Mouse (Mus musculus) forebrain, embryonic 15.5 days (tissue): ENCODE measurements around the gene Isoc2a. TPM values are rescaled to one million over a fixed set of nuclear protein-coding genes. Genes with fewer than 3 reads are reported as not detected.

ENCODE experiments used
- ATAC-seq: fragments of 200-750 bp; cut with Nextera tagmentation; replicated peaks from 2 replicates; pipeline ENCODE4 v1.8.0; 2017; ENCODE audit warnings: mild to moderate bottlenecking, moderate TSS enrichment, moderate library complexity
- H3K27ac ChIP-seq: fragments of 300-500 bp; sonication (generic); replicated peaks from 2 replicates; pipeline ENCODE4 v1.5.1; 2015; ENCODE audit warnings: mild to moderate bottlenecking, inconsistent platforms
- H3K27me3 ChIP-seq: fragments of 300-500 bp; sonication (generic); 2 replicates; pipeline ENCODE4 v1.6.1; 2015; ENCODE audit warnings: inconsistent platforms
- H3K36me3 ChIP-seq: fragments of 300-500 bp; sonication (generic); 2 replicates; pipeline ENCODE4 v1.6.1; 2015; ENCODE audit warnings: mild to moderate bottlenecking, inconsistent platforms
- H3K4me1 ChIP-seq: fragments of 300-500 bp; sonication (generic); 2 replicates; pipeline ENCODE4 v1.6.1; 2015; ENCODE audit warnings: inconsistent platforms
- H3K4me2 ChIP-seq: fragments of 300-500 bp; sonication (generic); replicated peaks from 2 replicates; pipeline ENCODE4 v1.6.1; 2015; ENCODE audit warnings: mild to moderate bottlenecking, inconsistent platforms
- H3K4me3 ChIP-seq: fragments of 300-500 bp; sonication (generic); 2 replicates; pipeline ENCODE4 v1.5.1; 2015; ENCODE audit warnings: mild to moderate bottlenecking, inconsistent platforms
- H3K9ac ChIP-seq: fragments of 300-500 bp; sonication (generic); replicated peaks from 2 replicates; pipeline ENCODE4 v1.6.1; 2015; ENCODE audit warnings: mild to moderate bottlenecking, inconsistent platforms
- H3K9me3 ChIP-seq: fragments of 300-500 bp; sonication (generic); 2 replicates; pipeline ENCODE4 v1.6.1; 2016; ENCODE audit warnings: inconsistent platforms
- WGBS: fragments of 180-500 bp; shearing (Covaris S2); methylation state at CpG from one replicate; pipeline ENCODE4 v1.1.7; 2015; ENCODE audit warnings: mixed read lengths; 5-methylcytosine and 5-hydroxymethylcytosine counted together
- polyA plus RNA-seq: library from polyadenylated mRNA; unstranded; fragments of >200 nt; fragmentation: Nextera tagmentation; extraction: Ambion mirVana; gene quantifications from 2 replicates; pipeline ENCODE4 v1.2.1, GENCODE M21; 2015

Gene Isoc2a
- 0.65 and 0.76 TPM in 2 replicates for polyA plus RNA-seq

GRCm38 (mm10) chr7:4876753-4877221 is at the start of gene Isoc2a:
Gene Isoc2a, plus strand, starts transcription at chr7:4877153.
- Histone ChIP-seq H3K9ac (peak within 1 kb of the TSS; percentile 47), H3K4me3 (peak within 1 kb of the TSS; percentile 57), H3K9me3 (no peaks in the 10 kb centered on the region), H3K27me3 (no peaks in the 10 kb centered on the region), H3K4me1 (peaks cover 15% of the 10 kb centered on the region), H3K4me2 (peak within 1 kb of the TSS; percentile 87), H3K36me3 (no peaks in the 10 kb centered on the region), H3K27ac (peak within 1 kb of the TSS; percentile 55)
- under 1% methylated on average over 22 of the region's 22 CpGs for WGBS
- peak; percentile 100 for ATAC-seq

- Histone ChIP-seq H3K9ac (no peak overlapping the region), H3K36me3 (peaks cover 16% of the 10 kb centered on the region), H3K9me3 (no peaks in the 10 kb centered on the region), H3K27ac (no peak overlapping the region), H3K4me1 (peaks cover 1% of the 10 kb centered on the region; the same call in 1 of the 2 replicates), H3K27me3 (no peaks in the 10 kb centered on the region), H3K4me2 (no peak overlapping the region), H3K4me3 (no peak overlapping the region)
- no peak for ATAC-seq
- 7% methylated on average over 12 of the region's 12 CpGs for WGBS
Observed at GRCm38 (mm10) chr7:4830476-4830875, 46.5 kb upstream of the Isoc2a start.

- H3K9me3 ChIP-seq, result no peaks in the 10 kb centered on the region
- peaks cover 10% of the 10 kb centered on the region for H3K4me1 ChIP-seq
- WGBS, result 4% methylated on average over 34 of the region's 34 CpGs
- peak; percentile 39 for ATAC-seq
- peak overlapping the region; percentile 86 for H3K27ac ChIP-seq
- H3K9ac ChIP-seq, result peak overlapping the region; percentile 83
- peak overlapping the region; percentile 92 for H3K4me2 ChIP-seq
- H3K27me3 ChIP-seq, result no peaks in the 10 kb centered on the region
- H3K36me3 ChIP-seq, result peaks cover 3% of the 10 kb centered on the region; the same call in 1 of the 2 replicates
- peak overlapping the region; percentile 69 for H3K4me3 ChIP-seq
Observed at GRCm38 (mm10) chr7:4835631-4836327, 41.2 kb upstream of the Isoc2a start.

- peak overlapping the region; percentile 69 for H3K4me3 ChIP-seq
- under 1% methylated on average over 47 of the region's 51 CpGs for WGBS
- peak overlapping the region; percentile 92 for H3K4me2 ChIP-seq
- H3K9ac ChIP-seq, result peak overlapping the region; percentile 83
- H3K27me3 ChIP-seq, result no peaks in the 10 kb centered on the region
- peak overlapping the region; percentile 86 for H3K27ac ChIP-seq
- H3K36me3 ChIP-seq, result peaks cover 3% of the 10 kb centered on the region; the same call in 1 of the 2 replicates
- peak; percentile 87 for ATAC-seq
- peaks cover 10% of the 10 kb centered on the region for H3K4me1 ChIP-seq
- no peaks in the 10 kb centered on the region for H3K9me3 ChIP-seq
Observed at GRCm38 (mm10) chr7:4836351-4836792, 40.6 kb upstream of the Isoc2a start.

GRCm38 (mm10) chr7:4837639-4838038 is 39.3 kb upstream of the Isoc2a start:
- H3K4me2 ChIP-seq, result no peak overlapping the region
- no peak overlapping the region for H3K4me3 ChIP-seq
- no peaks in the 10 kb centered on the region for H3K9me3 ChIP-seq
- peaks cover 22% of the 10 kb centered on the region for H3K4me1 ChIP-seq
- H3K36me3 ChIP-seq, result no peaks in the 10 kb centered on the region; the same call in 1 of the 2 replicates
- no peak overlapping the region for H3K27ac ChIP-seq
- H3K9ac ChIP-seq, result no peak overlapping the region
- 19% methylated on average over 1 of the region's 1 CpGs for WGBS
- no peak for ATAC-seq
- H3K27me3 ChIP-seq, result no peaks in the 10 kb centered on the region

GRCm38 (mm10) chr7:4842077-4842476 is 34.9 kb upstream of the Isoc2a start:
- Histone ChIP-seq H3K36me3 (no peaks in the 10 kb centered on the region), H3K27me3 (peaks cover 3% of the 10 kb centered on the region; the same call in 1 of the 2 replicates), H3K4me1 (peaks cover 34% of the 10 kb centered on the region), H3K9me3 (no peaks in the 10 kb centered on the region), H3K9ac (peak overlapping the region; percentile 15), H3K27ac (peak overlapping the region; percentile 80), H3K4me2 (peak overlapping the region; percentile 90), H3K4me3 (peak overlapping the region; percentile 68)
- WGBS, result 42% methylated on average over 5 of the region's 5 CpGs
- ATAC-seq, result peak; percentile 17

- peaks cover 3% of the 10 kb centered on the region; the same call in 1 of the 2 replicates for H3K27me3 ChIP-seq
- no peaks in the 10 kb centered on the region for H3K9me3 ChIP-seq
- no peaks in the 10 kb centered on the region for H3K36me3 ChIP-seq
- H3K4me1 ChIP-seq, result peaks cover 34% of the 10 kb centered on the region
- H3K9ac ChIP-seq, result peak overlapping the region; percentile 65
- H3K27ac ChIP-seq, result peak overlapping the region; percentile 80
- WGBS, result 3% methylated on average over 16 of the region's 16 CpGs
- peak overlapping the region; percentile 90 for H3K4me2 ChIP-seq
- H3K4me3 ChIP-seq, result peak overlapping the region; percentile 68
- ATAC-seq, result peak; percentile 45
Observed at GRCm38 (mm10) chr7:4842634-4843131, 34.3 kb upstream of the Isoc2a start.

- peak; percentile 51 for ATAC-seq
- Histone ChIP-seq H3K9ac (peak overlapping the region; percentile 65), H3K4me2 (peak overlapping the region; percentile 90), H3K36me3 (no peaks in the 10 kb centered on the region), H3K4me1 (peaks cover 34% of the 10 kb centered on the region), H3K27ac (peak overlapping the region; percentile 80), H3K4me3 (peak overlapping the region; percentile 68), H3K27me3 (peaks cover 3% of the 10 kb centered on the region; the same call in 1 of the 2 replicates), H3K9me3 (no peaks in the 10 kb centered on the region)
- WGBS, result under 1% methylated on average over 34 of the region's 34 CpGs
Observed at GRCm38 (mm10) chr7:4843604-4844244, 33.2 kb upstream of the Isoc2a start.

- Histone ChIP-seq H3K36me3 (no peaks in the 10 kb centered on the region), H3K4me2 (peak within 1 kb of the TSS; percentile 90), H3K9me3 (no peaks in the 10 kb centered on the region), H3K27ac (peak within 1 kb of the TSS; percentile 80), H3K4me3 (peak within 1 kb of the TSS; percentile 68), H3K9ac (peak within 1 kb of the TSS; percentile 65), H3K27me3 (peaks cover 3% of the 10 kb centered on the region; the same call in 1 of the 2 replicates), H3K4me1 (peaks cover 34% of the 10 kb centered on the region)
- peak; percentile 49 for ATAC-seq
- WGBS, result 3% methylated on average over 41 of the region's 41 CpGs
Observed at GRCm38 (mm10) chr7:4844245-4844916, 32.6 kb upstream of the Isoc2a start, which contains the start of gene Shisa7. Gene Shisa7, minus strand, starts transcription at chr7:4844696.

- peak overlapping the region; percentile 80 for H3K27ac ChIP-seq
- 2% methylated on average over 13 of the region's 13 CpGs for WGBS
- no peaks in the 10 kb centered on the region for H3K9me3 ChIP-seq
- peak overlapping the region; percentile 65 for H3K9ac ChIP-seq
- H3K27me3 ChIP-seq, result peaks cover 3% of the 10 kb centered on the region; the same call in 1 of the 2 replicates
- peak overlapping the region; percentile 90 for H3K4me2 ChIP-seq
- H3K4me1 ChIP-seq, result peaks cover 34% of the 10 kb centered on the region
- ATAC-seq, result peak; percentile 74
- H3K4me3 ChIP-seq, result peak overlapping the region; percentile 68
- H3K36me3 ChIP-seq, result no peaks in the 10 kb centered on the region
Observed at GRCm38 (mm10) chr7:4844917-4845309, 32.0 kb upstream of the Isoc2a start.

- Histone ChIP-seq H3K36me3 (no peaks in the 10 kb centered on the region), H3K4me3 (no peak overlapping the region), H3K27me3 (no peaks in the 10 kb centered on the region), H3K27ac (no peak overlapping the region), H3K9me3 (no peaks in the 10 kb centered on the region), H3K9ac (no peak overlapping the region), H3K4me2 (no peak overlapping the region), H3K4me1 (peaks cover 4% of the 10 kb centered on the region; the same call in 1 of the 2 replicates)
- WGBS, result 55% methylated on average over 9 of the region's 9 CpGs
- ATAC-seq, result no peak
Observed at GRCm38 (mm10) chr7:4849372-4849771, 27.6 kb upstream of the Isoc2a start.
